Mouse (Mus musculus) liver (tissue): ENCODE results near the gene Cnga3.

Experiments used
- DNase-seq: peaks from one replicate; pipeline ENCODE4 v3.0.0-alpha.2; 2020; ENCODE audit warnings: mixed read lengths

Cnga3 gene

GRCm38 (mm10) chr1:37214144-37214543, at the start of gene Cnga3:
TSS of gene Cnga3 (plus strand) at chr1:37214434.
- no peak for DNase-seq

DNA sequence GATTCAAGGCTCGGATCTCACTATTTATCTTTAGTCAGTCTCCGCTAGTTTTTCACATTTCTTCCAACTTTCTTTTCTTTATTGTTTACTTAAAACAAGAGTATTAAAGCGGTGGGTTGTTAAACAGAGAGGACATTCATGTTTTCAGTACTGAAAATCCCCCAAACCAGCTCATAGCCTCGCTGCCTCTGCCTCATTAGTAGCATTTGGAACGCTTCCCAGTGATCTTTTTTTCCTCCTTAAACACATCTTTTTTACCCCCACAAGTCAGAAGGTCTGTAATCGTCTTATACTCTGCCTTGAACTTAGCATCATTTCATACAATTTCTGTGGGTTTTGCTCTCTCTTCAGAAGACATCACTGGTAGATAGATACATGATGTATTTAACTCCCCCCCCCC, 48.2 kb upstream of the Cnga3 start:
- DNase-seq, result no peak

GRCm38 (mm10) chr1:37167918-37168317, 46.3 kb upstream of the Cnga3 start:
- DNase-seq, result no peak

GRCm38 (mm10) chr1:37177874-37178273, 36.4 kb upstream of the Cnga3 start:
- DNase-seq, result no peak

DNA sequence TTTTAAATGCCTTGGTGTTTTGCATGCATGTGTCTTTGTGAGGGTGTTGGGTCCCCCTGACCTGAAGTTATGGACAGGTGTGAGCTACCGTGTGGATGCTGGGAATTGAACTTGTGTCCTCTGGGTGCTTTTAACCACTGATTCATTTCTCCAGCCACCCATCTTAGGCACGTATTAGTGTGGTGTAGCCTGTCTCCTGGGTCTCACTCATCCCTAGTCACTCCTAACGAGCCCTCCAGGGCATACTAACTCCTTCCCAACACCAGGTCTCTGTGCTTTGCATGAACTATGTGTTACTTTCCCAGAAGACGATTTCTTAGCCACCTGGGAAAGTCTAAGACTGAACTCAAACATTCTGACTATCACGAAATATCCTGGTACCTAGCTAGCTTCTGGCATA, 34.4 kb upstream of the Cnga3 start:
- no peak for DNase-seq

GRCm38 (mm10) chr1:37187050-37187449, 27.2 kb upstream of the Cnga3 start:
- DNase-seq, result no peak

- DNase-seq, result no peak
Observed at GRCm38 (mm10) chr1:37194607-37195006, 19.6 kb upstream of the Cnga3 start.

DNA sequence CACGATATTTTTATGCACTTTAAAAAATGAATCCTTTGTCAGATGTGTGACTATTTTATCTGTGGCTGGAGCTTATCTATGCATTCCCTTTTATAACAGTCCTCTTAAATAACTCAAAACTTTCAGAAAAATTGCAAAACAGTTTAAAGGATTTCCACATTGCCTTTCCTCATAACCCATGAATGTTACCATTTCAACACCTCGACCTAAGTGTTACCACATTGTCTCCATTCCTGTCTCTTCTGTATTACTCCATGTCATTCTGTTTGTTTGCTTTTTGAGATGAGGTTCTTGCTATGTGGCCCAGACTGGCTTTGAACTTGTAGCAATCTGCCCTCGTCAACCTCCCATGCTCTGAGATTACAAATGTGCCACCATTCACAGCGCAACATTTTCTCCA, 12.8 kb upstream of the Cnga3 start:
- DNase-seq, result no peak

GRCm38 (mm10) chr1:37207743-37208142, 6.5 kb upstream of the Cnga3 start:
- no peak for DNase-seq

- DNase-seq, result no peak
Observed at GRCm38 (mm10) chr1:37212375-37212774, 1.9 kb upstream of the Cnga3 start.

- peak; percentile 52 for DNase-seq
Observed at GRCm38 (mm10) chr1:37218386-37218785, 4.2 kb downstream of the Cnga3 start.

- no peak for DNase-seq
Observed at GRCm38 (mm10) chr1:37219593-37219992, 5.4 kb downstream of the Cnga3 start.

- DNase-seq, result peak; percentile 14
Observed at GRCm38 (mm10) chr1:37220134-37220907, 6.1 kb downstream of the Cnga3 start.

- no peak for DNase-seq
Observed at GRCm38 (mm10) chr1:37222002-37222401, 7.8 kb downstream of the Cnga3 start.

DNA sequence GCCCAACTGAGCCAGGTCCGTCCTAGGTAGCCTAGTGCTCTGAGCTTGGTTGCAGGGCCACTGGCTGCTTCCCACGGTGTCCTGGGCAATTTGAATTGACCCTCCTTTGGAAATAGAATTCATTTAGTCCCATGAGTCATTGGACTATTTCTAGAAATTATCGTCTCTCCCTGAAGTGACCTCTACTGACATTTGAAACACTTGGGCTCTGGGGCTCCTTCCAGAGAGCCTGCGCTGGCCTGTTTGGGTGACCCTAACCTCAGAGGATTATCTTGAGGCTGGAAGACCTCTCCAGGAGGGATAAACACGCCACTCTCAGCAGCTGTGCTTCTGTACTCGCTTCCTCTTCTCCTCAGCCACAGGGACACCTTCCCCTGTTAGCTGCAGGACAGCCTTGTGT, 16.2 kb downstream of the Cnga3 start:
- DNase-seq, result no peak

DNA sequence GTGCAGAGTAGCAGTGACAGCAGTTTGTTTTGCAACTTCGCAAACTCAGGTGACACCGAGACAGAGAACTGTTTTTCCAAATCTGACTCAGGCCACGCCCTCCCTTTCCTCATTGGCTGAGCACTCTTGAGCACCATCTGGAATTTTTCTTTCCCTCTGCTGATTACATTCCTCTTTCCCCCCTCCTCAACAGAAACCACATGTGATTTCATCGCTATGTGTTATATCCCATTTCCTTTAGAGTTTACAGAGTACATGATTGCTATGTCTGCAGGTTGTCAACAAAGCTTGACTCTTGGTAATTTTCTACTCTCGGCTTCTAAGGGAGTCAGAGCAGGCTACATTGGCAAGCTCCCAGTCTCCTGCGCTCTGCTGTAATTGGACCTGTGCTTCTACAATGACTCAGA, 17.1 kb downstream of the Cnga3 start:
- no peak for DNase-seq

- no peak for DNase-seq
Observed at GRCm38 (mm10) chr1:37239045-37239635, 24.9 kb downstream of the Cnga3 start.

- DNase-seq, result no peak
Observed at GRCm38 (mm10) chr1:37242253-37242652, 28.0 kb downstream of the Cnga3 start.

DNA sequence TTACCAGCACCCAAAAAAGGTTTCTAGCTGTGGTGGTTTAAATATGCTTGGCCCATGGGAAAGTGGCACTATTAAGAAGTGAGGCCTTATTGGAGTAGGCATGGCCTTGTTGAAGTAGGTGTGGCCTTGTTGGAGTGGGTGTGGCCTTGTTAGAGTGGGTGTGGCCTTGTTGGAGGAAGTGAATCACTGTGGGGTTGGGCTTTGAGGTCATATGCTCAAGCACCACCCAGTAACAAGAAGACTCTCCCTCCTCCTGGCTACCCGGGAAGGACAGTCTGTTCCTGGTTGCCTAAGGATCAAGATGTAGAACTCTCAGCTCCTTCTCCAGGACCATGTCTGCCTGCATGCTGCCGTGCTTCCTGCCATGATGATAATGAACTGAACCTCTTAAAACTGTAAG, 32.2 kb downstream of the Cnga3 start:
- DNase-seq, result no peak

DNA sequence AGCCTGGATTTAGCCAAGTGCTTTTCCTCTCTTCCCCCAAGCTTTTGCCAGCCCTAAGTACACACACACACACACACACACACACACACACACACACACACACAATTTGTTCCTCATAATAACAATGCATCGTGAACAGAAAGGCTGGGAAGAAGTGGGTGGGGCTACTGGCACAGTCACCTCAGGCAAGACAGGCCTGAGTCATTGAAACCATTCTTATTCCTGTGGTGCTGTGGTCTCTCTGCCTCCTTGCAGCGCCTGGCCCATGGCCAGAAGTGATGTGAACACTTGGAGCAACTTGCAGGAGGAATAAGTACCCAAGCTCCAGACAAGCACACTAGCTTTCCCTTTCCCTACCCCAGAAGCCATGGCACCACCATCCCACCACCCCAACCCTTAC, 34.2 kb downstream of the Cnga3 start:
- DNase-seq, result no peak

DNA sequence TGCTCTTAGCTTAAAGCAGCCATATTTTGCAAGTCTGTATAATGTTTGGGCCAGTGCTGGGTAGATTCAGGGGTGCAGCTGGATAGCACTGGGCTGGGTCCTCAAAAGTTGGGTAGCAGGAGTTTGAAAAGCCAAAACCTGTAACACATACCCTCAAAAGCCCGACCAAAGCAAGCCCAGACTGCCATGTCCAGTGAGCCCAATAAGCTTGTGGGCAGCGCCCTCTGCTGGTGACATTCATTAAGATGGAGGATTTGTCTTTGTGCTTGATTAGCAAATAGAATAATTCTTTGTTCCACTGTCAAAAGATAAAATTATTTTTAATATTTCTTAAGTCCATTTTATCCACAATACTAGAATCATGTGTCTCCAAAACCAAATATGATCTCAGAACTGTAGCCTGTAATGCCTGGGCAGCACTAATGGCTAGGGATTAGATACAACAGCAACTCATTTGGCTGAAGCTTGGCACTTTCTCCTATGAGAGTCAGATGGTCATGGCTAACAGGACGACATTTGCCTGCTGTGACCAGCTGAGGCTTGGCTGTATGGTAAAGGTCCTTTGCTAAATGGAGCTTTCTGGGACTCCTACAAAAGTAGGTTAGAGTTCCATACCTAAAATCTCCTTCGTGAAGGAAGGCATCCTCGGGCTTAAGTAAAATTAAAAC, 36.5 kb downstream of the Cnga3 start:
- peak; percentile 73 for DNase-seq

- no peak for DNase-seq
Observed at GRCm38 (mm10) chr1:37258443-37258842, 44.2 kb downstream of the Cnga3 start.

- peak; percentile 29 for DNase-seq
Observed at GRCm38 (mm10) chr1:37272464-37272863, 58.2 kb downstream of the Cnga3 start.

DNA sequence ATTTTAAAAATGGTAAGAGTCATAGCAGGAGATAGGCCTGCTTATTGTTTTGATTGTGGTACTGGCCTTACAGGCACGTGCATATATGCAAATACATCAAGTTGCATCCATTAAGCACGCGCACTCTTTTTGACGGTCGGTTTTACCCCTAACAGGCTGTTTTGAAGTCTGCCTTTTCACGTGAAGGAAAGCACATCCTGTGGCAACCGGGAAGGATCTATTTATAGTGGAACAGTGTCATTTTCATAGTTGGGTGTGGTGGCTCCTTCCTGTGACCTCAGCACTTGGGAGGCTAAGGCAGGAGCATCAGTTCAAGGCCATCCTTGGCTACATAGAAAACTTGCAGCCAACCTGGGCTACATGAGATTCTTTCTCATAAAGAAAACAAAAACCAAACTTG, 72.3 kb downstream of the Cnga3 start:
- no peak for DNase-seq
